Mouse (Mus musculus) lung, postnatal 0 days (tissue): Measurements from ENCODE around the gene Gpnmb. TPM values are rescaled to one million over a fixed set of nuclear protein-coding genes. Genes with fewer than 3 reads are reported as not detected.

Source experiments
- ATAC-seq: fragments of 200-750 bp; cut with Nextera tagmentation; 2 replicates; pipeline ENCODE4 v1.8.0; 2017; ENCODE audit warnings: moderate library complexity
- DNase-seq: peaks from one replicate; pipeline ENCODE4 v3.0.0-alpha.2; 2016; ENCODE audit warnings: low spot score
- H3K27ac ChIP-seq: fragments of 300-500 bp; sonication (generic); 2 replicates; pipeline ENCODE4 v1.5.1; 2014; ENCODE audit warnings: antibody characterized with exemption, mild to moderate bottlenecking, low read length, mixed read lengths
- H3K27me3 ChIP-seq: fragments of 300-500 bp; sonication (generic); replicated peaks from 2 replicates; pipeline ENCODE4 v1.6.1; 2014; ENCODE audit warnings: low read length, mixed read lengths; ENCODE audit not compliant: insufficient read depth
- H3K36me3 ChIP-seq: fragments of 300-500 bp; sonication (generic); 2 replicates; pipeline ENCODE4 v1.6.1; 2014; ENCODE audit warnings: low read length, mixed read lengths; ENCODE audit not compliant: insufficient read depth
- H3K4me1 ChIP-seq: fragments of 300-500 bp; sonication (generic); 2 replicates; pipeline ENCODE4 v1.6.1; 2014; ENCODE audit warnings: antibody characterized with exemption, low read depth, low read length, mixed read lengths; ENCODE audit not compliant: insufficient read depth
- H3K4me2 ChIP-seq: fragments of 300-500 bp; sonication (generic); replicated peaks from 2 replicates; pipeline ENCODE4 v1.6.1; 2014; ENCODE audit warnings: low read depth, mild to moderate bottlenecking, low read length, moderate library complexity, mixed read lengths
- H3K4me3 ChIP-seq: fragments of 300-500 bp; sonication (generic); 2 replicates; pipeline ENCODE4 v1.5.1; 2014; ENCODE audit warnings: low read depth, low read length
- H3K9ac ChIP-seq: fragments of 300-500 bp; sonication (generic); replicated peaks from 2 replicates; pipeline ENCODE4 v1.6.1; 2014; ENCODE audit warnings: low read depth, mild to moderate bottlenecking
- H3K9me3 ChIP-seq: fragments of 300-500 bp; sonication (generic); 2 replicates; pipeline ENCODE4 v1.6.1; 2016; ENCODE audit warnings: low read length, mixed read lengths
- CTCF ChIP-seq: IDR thresholded peaks from 2 replicates; pipeline ENCODE4 v1.5.1; 2016; ENCODE audit warnings: antibody characterized with exemption, mild to moderate bottlenecking
- EP300 ChIP-seq: IDR thresholded peaks from 2 replicates; pipeline ENCODE4 v1.6.1; 2016; ENCODE audit warnings: antibody characterized with exemption, mild to moderate bottlenecking, control low read depth
- WGBS: fragments of 180-500 bp; shearing (Covaris S2); extraction: QIAGEN DNeasy Blood & Tissue Kit; methylation state at CpG from one replicate; pipeline ENCODE4 v1.1.7; 2014; 5-methylcytosine and 5-hydroxymethylcytosine counted together
- polyA plus RNA-seq: library from polyadenylated mRNA; unstranded; fragments of >200 nt; fragmentation: Nextera tagmentation; extraction: Ambion mirVana; gene quantifications from 2 replicates; pipeline ENCODE4 v1.2.1, GENCODE M21; 2015

The Gpnmb gene
- polyA plus RNA-seq, 1 experiment from 2014 or later: 1.5 TPM

DNA sequence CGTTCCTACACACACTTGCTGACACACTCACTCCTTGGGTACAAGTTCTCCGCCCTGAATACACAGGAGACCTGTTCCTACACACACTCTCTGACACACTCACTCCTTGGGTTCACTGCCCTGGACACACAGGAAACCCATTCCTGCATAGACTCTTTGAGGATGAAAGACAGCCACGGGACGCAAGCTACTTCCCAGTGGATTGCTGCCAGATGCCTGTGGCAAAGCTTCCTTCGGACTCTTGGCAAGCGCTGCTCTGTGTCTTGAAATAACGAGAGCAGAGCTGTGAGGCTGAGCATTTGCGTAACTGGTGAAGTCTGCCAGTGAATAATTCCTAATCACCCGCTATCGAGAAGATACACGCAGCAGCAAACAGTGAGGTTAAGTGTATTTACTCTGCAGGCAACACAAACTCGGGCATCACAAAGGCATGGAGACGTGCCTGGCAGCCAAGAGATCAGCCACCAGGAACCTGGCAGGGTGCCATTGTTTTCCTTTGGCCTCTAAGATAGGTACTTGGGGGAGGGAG, 60.7 kb downstream of the Gpnmb start:
- 0 out of 2 replicates have a peak, but pooled peaks have one; percentile 1 for TF ChIP-seq CTCF
- peak; percentile 67 for TF ChIP-seq EP300
- WGBS: 12% methylated on average over 13 of the region's 13 CpGs
- no peak overlapping the region for H3K9ac ChIP-seq
- peak overlapping the region; percentile 33 for H3K4me2 ChIP-seq
- H3K4me3 ChIP-seq: no peak overlapping the region; the same call in 1 of the 2 replicates
- H3K36me3 ChIP-seq: peaks cover 6% of the 10 kb centered on the region; the same call in 1 of the 2 replicates
- DNase-seq: peak; percentile 98
- ATAC-seq: peak; percentile 82
- H3K4me1 ChIP-seq: peaks cover 25% of the 10 kb centered on the region; the same call in 1 of the 2 replicates
- no peaks in the 10 kb centered on the region for H3K27me3 ChIP-seq
- H3K9me3 ChIP-seq: no peaks in the 10 kb centered on the region
- peak overlapping the region; percentile 89 for H3K27ac ChIP-seq

DNA sequence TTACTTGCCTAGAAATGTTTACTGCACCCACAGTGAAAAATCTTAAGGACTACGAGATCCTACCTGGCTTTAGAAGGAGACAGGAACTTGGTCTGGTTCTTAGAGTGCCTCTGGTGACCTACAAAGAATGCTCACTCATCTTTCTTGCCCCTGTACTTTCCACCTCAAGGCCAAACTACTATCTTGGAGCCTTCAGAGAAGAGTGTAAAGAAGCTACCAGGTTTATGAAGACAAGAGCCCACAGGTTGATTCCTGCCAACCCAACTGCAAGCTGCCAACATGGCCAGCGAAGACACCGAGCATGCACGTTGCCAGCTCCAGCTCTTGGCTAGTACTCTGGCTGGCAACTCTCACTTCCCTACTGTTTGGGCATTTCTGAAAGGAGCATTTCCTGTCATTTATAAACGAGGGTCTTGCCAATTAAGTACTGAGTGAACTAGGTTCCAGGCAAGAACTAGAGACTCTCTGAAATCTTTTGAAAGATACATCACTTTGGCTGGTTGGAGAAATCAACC, 61.3 kb downstream of the Gpnmb start:
- ATAC-seq (no peak), DNase-seq (peak; percentile 37)
- H3K4me2 ChIP-seq: peak overlapping the region; percentile 33
- TF ChIP-seq CTCF: no peak
- TF ChIP-seq EP300: no peak
- H3K9ac ChIP-seq: no peak overlapping the region
- H3K4me3 ChIP-seq: no peak overlapping the region
- no peaks in the 10 kb centered on the region for H3K27me3 ChIP-seq
- no peaks in the 10 kb centered on the region for H3K9me3 ChIP-seq
- peaks cover 25% of the 10 kb centered on the region; the same call in 1 of the 2 replicates for H3K4me1 ChIP-seq
- H3K27ac ChIP-seq: peak overlapping the region; percentile 89
- WGBS: 27% methylated on average over 5 of the region's 5 CpGs
- peaks cover 10% of the 10 kb centered on the region; the same call in 1 of the 2 replicates for H3K36me3 ChIP-seq

DNA sequence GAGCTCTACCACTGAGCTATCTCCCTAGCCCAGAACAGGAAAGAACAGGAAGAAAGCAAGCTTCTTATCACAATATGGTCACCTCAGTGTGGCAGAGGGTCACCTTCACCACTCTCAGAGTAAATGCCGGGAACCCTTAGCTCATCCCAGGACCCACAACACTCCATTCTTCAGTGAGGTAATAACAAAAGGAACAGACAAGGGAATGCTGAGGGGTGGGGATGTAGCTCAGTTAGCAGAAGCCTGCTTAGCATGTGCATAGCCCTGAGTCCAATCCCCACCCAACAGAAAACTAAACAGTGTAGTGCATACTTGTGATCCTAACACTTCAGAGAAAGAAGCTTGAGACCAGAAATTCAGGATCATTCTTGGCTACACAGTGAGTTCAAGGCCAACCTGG, 62.7 kb downstream of the Gpnmb start:
- H3K4me3 ChIP-seq: no peak overlapping the region

GRCm38 (mm10) chr6:49106746-49107500, 70.6 kb downstream of the Gpnmb start:
- Histone ChIP-seq H3K27me3 (no peaks in the 10 kb centered on the region), H3K9me3 (no peaks in the 10 kb centered on the region), H3K36me3 (0 out of 2 replicates have a peak, but pooled peaks cover 4% of the 10 kb centered on the region), H3K27ac (no peak overlapping the region), H3K4me2 (no peak overlapping the region), H3K9ac (no peak overlapping the region), H3K4me1 (no peaks in the 10 kb centered on the region), H3K4me3 (no peak overlapping the region)
- ATAC-seq (peak; percentile 71), DNase-seq (peak; percentile 36)
- TF ChIP-seq CTCF (no peak), EP300 (no peak)
- 75% methylated on average over 15 of the region's 15 CpGs for WGBS

More for the DNA sequence above, 62.7 kb downstream of the Gpnmb start:
- H3K27ac ChIP-seq: no peak overlapping the region
- no peak for ATAC-seq
- H3K4me1 ChIP-seq: peaks cover 25% of the 10 kb centered on the region; the same call in 1 of the 2 replicates
- H3K4me2 ChIP-seq: no peak overlapping the region
- H3K36me3 ChIP-seq: peaks cover 5% of the 10 kb centered on the region; the same call in 1 of the 2 replicates
- TF ChIP-seq EP300: no peak
- H3K9me3 ChIP-seq: no peaks in the 10 kb centered on the region
- 74% methylated on average over 1 of the region's 1 CpGs for WGBS
- no peaks in the 10 kb centered on the region for H3K27me3 ChIP-seq
- no peak overlapping the region for H3K9ac ChIP-seq
- DNase-seq: no peak

- ATAC-seq: no peak
- Histone ChIP-seq H3K9me3 (no peaks in the 10 kb centered on the region), H3K9ac (no peak overlapping the region), H3K4me2 (no peak overlapping the region), H3K27ac (no peak overlapping the region), H3K4me3 (no peak overlapping the region), H3K36me3 (no peaks in the 10 kb centered on the region), H3K4me1 (no peaks in the 10 kb centered on the region), H3K27me3 (no peaks in the 10 kb centered on the region)
- TF ChIP-seq EP300: no peak
- no peak for TF ChIP-seq CTCF
- DNase-seq: no peak
- 88% methylated on average over 2 of the region's 2 CpGs for WGBS
Observed at GRCm38 (mm10) chr6:49109196-49109595, 72.8 kb downstream of the Gpnmb start.

GRCm38 (mm10) chr6:49113895-49114294, 77.5 kb downstream of the Gpnmb start:
- no peak for DNase-seq
- H3K4me3 ChIP-seq: no peak overlapping the region
- H3K27ac ChIP-seq: no peak overlapping the region
- H3K9ac ChIP-seq: no peak overlapping the region
- no peaks in the 10 kb centered on the region for H3K9me3 ChIP-seq
- H3K36me3 ChIP-seq: no peaks in the 10 kb centered on the region
- no peaks in the 10 kb centered on the region; the same call in 1 of the 2 replicates for H3K4me1 ChIP-seq
- no peaks in the 10 kb centered on the region for H3K27me3 ChIP-seq
- no peak for TF ChIP-seq CTCF
- TF ChIP-seq EP300: no peak
- WGBS: 88% methylated on average over 7 of the region's 7 CpGs
- H3K4me2 ChIP-seq: no peak overlapping the region
- ATAC-seq: no peak
